In genomic region chr15:80065414-80065813, GRCm38 (mm10) we compare ENCODE assay signal across 7 mouse cellular contexts. TPM values are rescaled to one million over a fixed set of nuclear protein-coding genes. Genes with fewer than 3 reads are reported as not detected.
DNase-seq lines count a peak whose midpoint lies in the region; ATAC-seq and TF ChIP-seq lines count a peak whose summit lies in the region.

No protein-coding gene starts in this region.

- no peaks in the 10 kb centered on the region for H3K27me3 ChIP-seq in embryonic facial prominence, embryonic 13.5 days
- peaks cover 22% of the 10 kb centered on the region; the same call in 1 of the 2 replicates for H3K27me3 ChIP-seq in heart, embryonic 10.5 days (ENCODE audit: insufficient read depth, poor library complexity, severe bottlenecking)

- no peak overlapping the region for H3K4me3 ChIP-seq in layer of hippocampus, adult 2 months
- H3K4me3 ChIP-seq in embryonic facial prominence, embryonic 13.5 days: no peak overlapping the region
- H3K4me3 ChIP-seq in heart, embryonic 10.5 days: no peak overlapping the region

- H3K36me3 ChIP-seq in embryonic facial prominence, embryonic 13.5 days: no peaks in the 10 kb centered on the region
- H3K36me3 ChIP-seq in heart, embryonic 10.5 days: no peaks in the 10 kb centered on the region

- H3K4me1 ChIP-seq in embryonic facial prominence, embryonic 13.5 days: peaks cover 30% of the 10 kb centered on the region
- peaks cover 24% of the 10 kb centered on the region; the same call in 1 of the 2 replicates for H3K4me1 ChIP-seq in heart, embryonic 10.5 days

- H3K9me3 ChIP-seq in embryonic facial prominence, embryonic 13.5 days: no peaks in the 10 kb centered on the region
- no peaks in the 10 kb centered on the region for H3K9me3 ChIP-seq in heart, embryonic 10.5 days

- no peak overlapping the region for H3K9ac ChIP-seq in embryonic facial prominence, embryonic 13.5 days

- 13% methylated on average over 13 of the region's 13 CpGs for WGBS in embryonic facial prominence, embryonic 13.5 days
- 15% methylated on average over 13 of the region's 13 CpGs for WGBS in heart, embryonic 10.5 days

- ATAC-seq in embryonic facial prominence, embryonic 13.5 days (ENCODE audit: insufficient number of reproducible peaks, insufficient read depth, low FRiP score, low TSS enrichment, low read depth): no peak

- no peak overlapping the region for H3K4me2 ChIP-seq in embryonic facial prominence, embryonic 13.5 days

- no peak overlapping the region for H3K27ac ChIP-seq in layer of hippocampus, adult 2 months
- 0 out of 2 replicates have a peak overlapping the region, but pooled peaks have one; percentile 28 for H3K27ac ChIP-seq in embryonic facial prominence, embryonic 13.5 days
- H3K27ac ChIP-seq in heart, embryonic 10.5 days: no peak overlapping the region

- TF ChIP-seq CTCF in layer of hippocampus, adult 2 months (conservative IDR thresholded peaks at IDR 0.05): peak; percentile 73

- no peak for DNase-seq in layer of hippocampus, adult 2 months (ENCODE audit: low spot score in 2 of 2)
- DNase-seq in layer of hippocampus, adult 18-20 months (ENCODE audit: low spot score in 2 of 2): no peak
- DNase-seq in NIH3T3 (ENCODE audit: low read depth): peak; percentile 48
- DNase-seq in naive thymus-derived CD4-positive, alpha-beta T cell, adult 2 months (ENCODE audit: low read depth): peak; percentile 55
- no peak for DNase-seq in heart, embryonic 10.5 days (ENCODE audit: low spot score)
- no peak for DNase-seq in cerebellum, adult 9-11 months

RNA-seq across cellular contexts. Expression of gene Syngr1, which starts 25.7 kb away (rescaled TPM):
- 100 to 1,000 TPM; 356 to 380 TPM for total RNA-seq in layer of hippocampus, adult 2 months (2021)
- total RNA-seq in layer of hippocampus, adult 18-20 months (2021): 100 to 1,000 TPM; 370 to 379 TPM
- 7.0 and 8.7 TPM in 2 replicates for polyA plus RNA-seq in embryonic facial prominence, embryonic 13.5 days (2015; fragmentation: Nextera tagmentation; extraction: Ambion mirVana)
- polyA plus RNA-seq in heart, embryonic 10.5 days (2016; fragmentation: Nextera tagmentation; extraction: Ambion mirVana): 6.7 and 11.6 TPM in 2 replicates

RNA-seq across cellular contexts. Expression of gene Rpl3, which starts 26.3 kb away (rescaled TPM):
- 100 to 1,000 TPM; 558 to 583 TPM for total RNA-seq in layer of hippocampus, adult 2 months (2021)
- total RNA-seq in layer of hippocampus, adult 18-20 months (2021): 100 to 1,000 TPM; 600 to 628 TPM
- polyA plus RNA-seq in embryonic facial prominence, embryonic 13.5 days (2015; fragmentation: Nextera tagmentation; extraction: Ambion mirVana): 1,097 and 1,210 TPM in 2 replicates
- 770 and 980 TPM in 2 replicates for polyA plus RNA-seq in heart, embryonic 10.5 days (2016; fragmentation: Nextera tagmentation; extraction: Ambion mirVana)

RNA-seq across cellular contexts. Expression of gene Pdgfb, which starts 50.6 kb away (rescaled TPM):
- 10 to 100 TPM; 27.4 to 29.3 TPM for total RNA-seq in layer of hippocampus, adult 2 months (2021)
- 10 to 100 TPM; 28.2 to 30.4 TPM for total RNA-seq in layer of hippocampus, adult 18-20 months (2021)
- polyA plus RNA-seq in embryonic facial prominence, embryonic 13.5 days (2015; fragmentation: Nextera tagmentation; extraction: Ambion mirVana): 2.2 and 2.9 TPM in 2 replicates
- 0.95 and 1.9 TPM in 2 replicates for polyA plus RNA-seq in heart, embryonic 10.5 days (2016; fragmentation: Nextera tagmentation; extraction: Ambion mirVana)

Comparison
In these comparisons a context has a peak if more than half of its experiments do, and no peak if none do; other contexts are left out.
1. DNase-seq: peak in NIH3T3 (single experiment) and naive thymus-derived CD4-positive, alpha-beta T cell, adult 2 months (single experiment); none in layer of hippocampus, adult 2 months (0 of 2), layer of hippocampus, adult 18-20 months (0 of 2), heart, embryonic 10.5 days (single experiment) and cerebellum, adult 9-11 months (single experiment).